Comparison of ENCODE assay signal across 16 mouse cellular contexts in the genomic region with DNA sequence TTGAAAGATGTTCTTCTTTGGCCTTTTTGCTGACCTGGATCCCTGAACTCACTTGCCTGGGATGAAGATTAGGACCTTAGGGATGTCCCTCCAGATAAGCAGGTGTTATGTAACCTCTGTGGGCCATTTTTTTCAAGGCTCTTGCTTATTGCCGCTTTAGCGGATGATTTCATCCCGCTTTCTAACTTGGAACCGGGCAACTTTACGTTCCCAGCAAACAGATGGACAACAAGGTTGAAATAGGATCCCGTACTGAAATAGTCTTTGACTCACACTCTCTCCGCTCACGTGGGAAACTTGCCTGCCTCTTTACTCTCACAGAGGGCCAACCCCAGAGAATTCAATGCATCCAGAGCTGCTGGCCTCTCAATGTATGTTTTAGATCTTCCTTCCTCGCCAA.
DNase-seq lines count a peak whose midpoint lies in the region; ATAC-seq and TF ChIP-seq lines count a peak whose summit lies in the region.
"Had no signal": no experiment of that assay in that cellular context is flagged by ENCODE, and none has a peak within 500 bp of the region (broad histone marks: within the 10 kb centered on the region; RNA-seq: fewer than 3 reads in every experiment).

No protein-coding gene starts in this region.

- intact Hi-C loops in left cerebral cortex, postnatal 10 days (cut with DNase I): no loop called here
- intact Hi-C loops in gastrocnemius, postnatal 14 days (cut with DNase I; ENCODE audit: low total_unique reads): no loop called here

- H3K36me3 ChIP-seq in hindbrain, postnatal 0 days (ENCODE audit: insufficient read depth, low read length): no peaks in the 10 kb centered on the region
- H3K36me3 ChIP-seq: embryonic facial prominence, embryonic 15.5 days; limb, embryonic 10.5 days had no signal

- TF ChIP-seq CTCF in hindbrain, postnatal 0 days (IDR thresholded peaks at IDR 0.05; ENCODE audit: low read depth): no peak

- no peak overlapping the region for H3K4me2 ChIP-seq in hindbrain, postnatal 0 days (ENCODE audit: low read depth, low read length)
- H3K4me2 ChIP-seq: embryonic facial prominence, embryonic 15.5 days; hindbrain, embryonic 14.5 days had no signal

- 89% methylated on average over 9 of the region's 9 CpGs for WGBS in hindbrain, postnatal 0 days

- ATAC-seq in hindbrain, postnatal 0 days: no peak
- ATAC-seq: forebrain, embryonic 14.5 days had no signal

- H3K9me3 ChIP-seq in hindbrain, postnatal 0 days (ENCODE audit: low read length): no peaks in the 10 kb centered on the region
- H3K9me3 ChIP-seq: embryonic facial prominence, embryonic 15.5 days; limb, embryonic 10.5 days; megakaryocyte, embryonic 14.5 days had no signal

- DNase-seq in gastrocnemius, adult 18-20 months (ENCODE audit: low spot score): peak; percentile 81
- DNase-seq in gastrocnemius, postnatal 4 days (ENCODE audit: low spot score in 2 of 2): no peak
- peak; percentile 22 to 56 for DNase-seq in left cerebral cortex, adult 9 months (ENCODE audit: low spot score in 2 of 2)
- no peak for DNase-seq in left cerebral cortex, postnatal 10 days (ENCODE audit: extremely low spot score in 1 of 2, low spot score in 2 of 2)
- DNase-seq in gastrocnemius, postnatal 14 days: peak; percentile 29
- peak; percentile 38 for DNase-seq in right cerebral cortex, postnatal 25 days
- DNase-seq in cerebellum, adult 9-10 months: no peak
- DNase-seq in hindbrain, postnatal 0 days (ENCODE audit: low spot score): no peak
- DNase-seq: adrenal gland, postnatal 25 days; kidney, adult 18-20 months; kidney, postnatal 4 days had no signal

- H3K4me1 ChIP-seq in hindbrain, postnatal 0 days (ENCODE audit: insufficient read depth, low read length): no peaks in the 10 kb centered on the region
- H3K4me1 ChIP-seq: embryonic facial prominence, embryonic 15.5 days; limb, embryonic 10.5 days; megakaryocyte, embryonic 14.5 days had no signal

- H3K27me3 ChIP-seq in hindbrain, postnatal 0 days (ENCODE audit: insufficient read depth, low read length): no peaks in the 10 kb centered on the region
- H3K27me3 ChIP-seq: embryonic facial prominence, embryonic 15.5 days had no signal

- no peak overlapping the region for H3K27ac ChIP-seq in hindbrain, postnatal 0 days
- H3K27ac ChIP-seq: embryonic facial prominence, embryonic 15.5 days; hindbrain, embryonic 14.5 days; limb, embryonic 10.5 days had no signal

- H3K9ac ChIP-seq in hindbrain, postnatal 0 days (replicated peaks; ENCODE audit: low read length): no peak overlapping the region
- H3K9ac ChIP-seq: embryonic facial prominence, embryonic 15.5 days; hindbrain, embryonic 14.5 days had no signal

- no peak overlapping the region for H3K4me3 ChIP-seq in hindbrain, postnatal 0 days (ENCODE audit: low read length)
- H3K4me3 ChIP-seq: embryonic facial prominence, embryonic 15.5 days; limb, embryonic 10.5 days; megakaryocyte, embryonic 14.5 days had no signal

Comparison
In these comparisons a context has a peak if more than half of its experiments do, and no peak if none do; other contexts are left out.
1. DNase-seq: peak in gastrocnemius, adult 18-20 months (single experiment), left cerebral cortex, adult 9 months (2 of 2), gastrocnemius, postnatal 14 days (single experiment) and right cerebral cortex, postnatal 25 days (single experiment); none in gastrocnemius, postnatal 4 days (0 of 2), left cerebral cortex, postnatal 10 days (0 of 2), cerebellum, adult 9-10 months (single experiment) and hindbrain, postnatal 0 days (single experiment).